Mouse (Mus musculus) Muller cell, postnatal 12 days (primary cell): ENCODE measurements at regions not wholly inside any gene's neighbourhood (a gene's known extent, or its start where the extent isn't known, plus 50 kb on each side); places are given as distances from the start of the nearest gene placed in this dataset.

Source experiments
- DNase-seq: peaks from one replicate; pipeline ENCODE4 v3.0.0-alpha.2; 2015; ENCODE audit errors: inconsistent ontology term

GRCm38 (mm10) chr3:41298776-41299175 lies 215.9 kb upstream of the Pgrmc2 start:
- DNase-seq = no peak

DNA sequence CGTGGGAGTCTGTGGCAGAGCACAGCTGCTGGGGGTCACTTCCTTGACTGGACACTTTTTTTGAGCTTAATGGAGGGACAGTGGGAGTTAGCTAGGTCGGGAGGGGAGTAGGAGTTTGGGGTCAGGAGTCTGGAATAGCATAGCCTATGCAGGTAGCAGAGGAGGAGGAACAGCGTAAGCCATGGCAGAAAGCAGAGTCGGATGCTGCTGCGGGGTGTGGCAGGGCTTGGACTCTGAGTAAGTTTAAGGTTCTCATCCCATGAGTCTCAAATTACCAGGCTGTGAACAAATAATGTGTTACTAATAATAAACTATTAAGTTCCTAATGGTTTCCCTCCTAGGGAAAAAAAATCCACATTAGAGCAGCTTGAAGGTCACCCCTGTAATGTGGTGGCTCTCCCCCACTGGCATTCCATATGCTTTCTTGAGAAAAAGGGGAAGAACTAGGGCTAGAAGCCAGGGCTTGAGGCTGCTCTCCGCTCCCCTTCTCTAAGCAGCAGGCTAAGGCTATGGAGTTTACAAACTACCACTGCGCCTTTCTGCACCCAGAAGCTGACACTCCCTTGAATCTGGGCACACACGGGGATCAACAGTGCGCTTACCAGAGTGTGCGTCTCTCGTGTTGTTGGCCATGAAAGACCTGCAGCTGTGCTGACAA lies 213.4 kb upstream of the Pgrmc2 start:
- no peak for DNase-seq

DNA sequence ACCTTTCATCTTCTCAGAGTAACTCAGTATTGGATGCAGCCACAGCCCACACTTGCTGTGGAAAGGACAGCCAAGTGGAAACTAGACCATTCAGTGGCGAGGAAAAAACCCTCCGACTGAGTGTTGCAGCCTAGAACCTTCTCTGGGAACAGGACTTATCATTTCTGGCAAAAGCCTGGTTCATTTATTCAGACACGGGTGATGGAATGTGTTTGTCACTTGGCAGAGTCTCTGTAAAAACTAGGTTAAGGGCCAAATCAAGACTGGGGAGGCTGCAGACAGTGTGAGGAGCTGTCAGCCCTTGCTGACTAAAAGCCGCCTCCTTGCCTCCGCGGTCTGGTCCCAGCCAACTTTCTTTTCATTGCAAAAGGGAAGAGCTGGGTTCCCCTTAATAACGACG lies 212.3 kb upstream of the Pgrmc2 start:
- peak; percentile 88 for DNase-seq

DNA sequence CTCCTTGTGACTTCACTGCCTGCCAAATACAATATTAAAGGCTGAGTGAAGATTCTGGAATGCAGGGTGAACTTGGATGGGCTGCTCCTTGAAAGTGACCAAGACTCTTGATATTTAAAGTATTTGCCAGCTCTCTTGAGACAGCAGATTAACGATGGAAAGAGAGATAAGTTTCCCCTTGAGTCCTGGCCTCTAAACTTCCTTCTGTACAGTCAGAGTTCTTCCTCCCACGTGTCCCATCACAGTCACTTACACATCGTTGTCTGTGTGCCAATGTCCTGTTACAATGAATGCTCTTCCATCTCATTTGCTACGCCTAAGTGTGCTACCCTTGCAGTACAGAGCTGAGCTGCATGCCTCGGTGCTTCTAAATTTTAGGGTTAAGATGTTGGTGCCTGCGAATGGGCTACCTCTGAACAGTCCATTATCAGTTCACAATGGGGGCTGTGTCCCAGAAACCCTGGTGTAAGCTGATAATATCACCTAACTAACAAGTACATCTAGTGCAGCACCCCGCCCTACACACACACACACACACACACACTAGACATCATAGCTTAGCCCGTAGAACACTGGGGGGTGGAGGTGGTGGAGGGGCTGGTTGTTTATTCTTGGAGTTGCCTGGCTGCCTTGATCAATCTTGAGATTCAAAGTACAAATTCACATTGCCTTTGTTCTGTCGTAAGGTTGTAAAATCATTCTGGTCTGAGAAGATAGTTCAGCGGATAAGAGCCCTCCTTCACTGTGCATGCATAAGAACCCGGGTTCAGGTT lies 207.9 kb upstream of the Pgrmc2 start:
- DNase-seq = peak; percentile 55

- peak; percentile 69 for DNase-seq
Observed at GRCm38 (mm10) chr3:41288735-41289134, 205.9 kb upstream of the Pgrmc2 start.

GRCm38 (mm10) chr3:41288066-41288465 lies 205.2 kb upstream of the Pgrmc2 start:
- DNase-seq = no peak

- DNase-seq = no peak
Observed at GRCm38 (mm10) chr3:41285336-41285735, 202.5 kb upstream of the Pgrmc2 start.

DNA sequence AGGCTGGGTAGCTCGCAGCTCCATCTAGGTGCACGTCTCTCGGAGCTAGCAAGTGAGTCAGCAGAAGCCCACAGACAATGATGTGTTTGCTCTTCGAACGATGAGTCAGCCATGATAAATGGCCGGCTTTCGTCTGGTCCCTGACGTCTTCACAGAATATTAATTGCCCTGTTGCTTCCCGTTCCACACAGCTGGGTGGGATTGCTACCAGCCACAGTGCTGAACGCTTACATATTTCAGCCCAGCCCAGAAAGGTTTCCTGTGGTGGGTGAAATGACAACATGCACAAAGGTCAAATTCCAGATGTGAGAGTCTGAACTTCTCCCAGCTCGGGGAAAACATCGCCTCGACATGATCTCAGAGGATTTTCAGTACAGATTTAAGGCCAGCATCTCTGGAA lies 202.1 kb upstream of the Pgrmc2 start:
- DNase-seq = peak; percentile 87

DNA sequence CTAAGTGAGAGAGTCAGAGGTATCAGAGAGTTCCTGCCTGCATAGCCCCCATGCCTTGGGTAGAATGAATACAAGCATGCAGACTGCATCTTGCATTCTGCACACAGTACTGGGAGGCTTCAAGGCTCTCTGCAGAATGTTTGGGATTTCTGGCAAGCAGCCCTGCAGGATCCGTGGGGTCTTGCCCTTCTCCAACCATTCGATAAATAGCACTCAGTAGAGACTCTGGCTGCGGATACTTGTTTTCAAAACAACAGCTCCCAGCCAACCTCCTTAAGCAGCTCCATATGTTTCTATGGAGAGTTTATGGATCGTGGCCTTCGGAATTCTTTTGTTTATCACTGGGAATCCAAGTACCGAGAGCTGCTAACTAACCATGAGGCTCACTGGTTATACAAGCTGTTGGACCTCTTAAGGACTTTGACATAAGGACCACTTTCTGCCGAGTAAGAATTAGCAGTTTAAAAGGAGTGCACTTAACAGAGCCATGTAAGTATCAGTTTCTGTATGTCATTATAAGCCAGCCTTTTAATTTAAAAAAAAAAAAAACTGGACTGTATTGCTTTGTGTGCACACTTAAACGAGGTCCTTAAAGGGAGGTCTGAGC lies 199.7 kb upstream of the Pgrmc2 start:
- DNase-seq = no peak

DNA sequence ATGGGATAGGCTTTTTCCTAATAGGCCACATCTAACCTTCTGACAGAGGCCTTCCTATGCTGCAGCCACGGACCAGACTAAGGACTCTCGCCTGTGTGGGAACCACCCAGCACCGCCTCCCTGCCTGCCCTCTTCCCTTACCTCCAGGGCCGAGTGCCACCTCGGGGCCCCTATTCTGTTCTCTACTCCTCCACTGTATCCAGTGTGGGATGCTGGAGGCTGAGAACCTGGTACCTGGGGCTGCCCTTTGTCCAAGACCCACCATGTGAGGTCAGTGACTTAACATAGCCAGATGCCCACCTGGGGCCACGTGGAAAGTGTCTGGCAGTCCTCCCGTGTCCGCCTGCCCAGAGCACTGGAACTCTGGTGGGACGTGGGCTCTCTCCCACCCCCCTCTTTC lies 193.2 kb upstream of the Pgrmc2 start:
- DNase-seq = no peak

- no peak for DNase-seq
Observed at GRCm38 (mm10) chr3:41268516-41268915, 185.7 kb upstream of the Pgrmc2 start.

GRCm38 (mm10) chr3:41266216-41266615 lies 183.4 kb upstream of the Pgrmc2 start:
- DNase-seq = no peak

DNA sequence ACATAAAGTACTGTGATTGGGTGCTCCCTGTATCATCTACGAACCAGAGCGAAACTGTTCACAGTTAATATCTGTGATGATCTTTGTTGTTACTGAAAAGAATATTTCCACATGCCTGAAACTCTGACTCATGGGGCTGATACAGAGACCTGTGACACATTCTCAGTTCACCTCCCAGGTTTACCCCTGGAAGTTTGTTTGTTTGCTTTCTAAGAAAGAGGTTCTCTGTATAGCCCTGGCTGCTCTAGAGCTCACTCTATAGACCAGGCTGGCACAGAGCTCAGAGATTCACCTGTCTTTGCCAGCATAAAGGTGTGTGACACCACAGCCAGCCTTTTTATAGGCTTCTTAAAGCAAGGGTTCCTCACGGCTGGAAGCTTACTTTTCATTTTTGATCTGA lies 182.6 kb upstream of the Pgrmc2 start:
- no peak for DNase-seq

GRCm38 (mm10) chr3:41258291-41258690 lies 175.4 kb upstream of the Pgrmc2 start:
- no peak for DNase-seq

GRCm38 (mm10) chr3:41244960-41245359 lies 162.1 kb upstream of the Pgrmc2 start:
- DNase-seq = no peak

GRCm38 (mm10) chr3:41241856-41242552 lies 159.2 kb upstream of the Pgrmc2 start:
- no peak for DNase-seq

GRCm38 (mm10) chr3:41239801-41240200 lies 157.0 kb upstream of the Pgrmc2 start:
- DNase-seq = peak; percentile 14

GRCm38 (mm10) chr3:41239246-41239645 lies 156.4 kb upstream of the Pgrmc2 start:
- DNase-seq = no peak

- no peak for DNase-seq
Observed at GRCm38 (mm10) chr3:41238046-41238445, 155.2 kb upstream of the Pgrmc2 start.

DNA sequence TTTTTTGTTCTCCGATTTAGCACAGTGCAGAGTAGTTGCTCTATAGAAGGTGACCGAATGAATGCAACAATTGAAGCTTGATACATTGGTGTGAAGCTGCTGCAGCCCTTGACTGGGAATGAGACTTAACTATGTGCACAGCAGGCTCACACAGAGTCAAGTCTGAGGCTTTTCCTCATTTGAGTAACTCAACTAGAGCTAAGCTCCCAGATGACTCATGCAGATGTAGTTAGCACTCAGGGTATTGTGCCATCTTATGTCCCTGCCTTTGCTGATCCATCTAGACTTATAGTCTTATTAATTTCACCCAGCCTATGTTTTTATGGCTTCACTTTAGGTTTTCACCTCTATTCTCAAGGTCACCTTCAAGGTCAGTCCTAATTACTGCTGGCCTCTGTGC lies 152.8 kb upstream of the Pgrmc2 start:
- no peak for DNase-seq

DNA sequence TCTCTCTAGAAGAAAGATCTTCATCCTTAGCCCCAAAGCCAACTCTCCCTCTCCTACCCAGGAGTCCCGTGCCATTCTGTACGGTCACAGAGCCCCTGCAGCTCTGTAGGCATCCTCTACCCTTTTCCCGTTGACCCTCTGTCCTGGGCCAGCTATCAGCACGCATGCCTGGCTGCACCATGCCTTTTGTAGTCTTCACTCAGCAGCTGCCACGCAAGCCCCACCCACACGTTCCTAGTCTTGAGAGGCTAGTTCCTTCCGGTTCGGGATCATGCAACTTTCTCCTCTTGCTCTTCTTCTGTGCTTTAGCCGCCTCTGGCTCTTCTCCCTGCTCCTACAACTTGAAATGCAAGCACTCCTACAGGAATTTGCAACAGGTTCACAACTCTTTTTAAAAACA lies 152.1 kb upstream of the Pgrmc2 start:
- DNase-seq = no peak

DNA sequence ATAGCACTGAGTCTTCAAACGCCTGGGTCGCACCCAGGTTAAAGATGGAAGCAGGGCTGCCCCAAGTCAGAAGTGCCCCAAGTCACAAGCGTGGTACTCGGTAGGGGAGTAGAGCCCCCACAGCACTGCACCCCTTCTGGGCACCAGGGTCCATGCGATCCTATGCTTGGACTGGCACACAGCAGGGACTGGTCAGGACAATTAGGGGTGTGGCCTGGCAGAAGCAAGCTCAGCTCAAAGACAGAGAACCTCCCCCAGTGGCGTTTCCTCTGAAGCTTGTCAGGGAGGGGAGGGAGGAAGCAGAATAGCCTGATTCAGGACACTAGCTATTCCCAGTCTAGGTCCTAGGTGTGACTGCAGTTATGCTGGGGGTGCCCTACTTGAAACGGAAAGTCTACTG lies 151.3 kb upstream of the Pgrmc2 start:
- DNase-seq = no peak
